Mouse (Mus musculus): Measurements from ENCODE around the gene Bdh2.

GRCm38 (mm10) chr3:135245733-135246132 is 35.3 kb upstream of the Bdh2 start:
- TF ChIP-seq CTCF (IDR thresholded peaks at IDR 0.05; ENCODE audit: low read depth, low read length) = no peak
- no peak for TF ChIP-seq TAL1 (conservative IDR thresholded peaks at IDR 0.05; ENCODE audit: low read depth, low read length)
- no peak for TF ChIP-seq GATA2 (IDR thresholded peaks at IDR 0.05; ENCODE audit: borderline replicate concordance, low read depth, low read length)
